Comparison of ENCODE assay signal across 7 mouse cellular contexts in genomic region chr2:32620682-32621516, GRCm38 (mm10). TPM values are rescaled to one million over a fixed set of nuclear protein-coding genes. Genes with fewer than 3 reads are reported as not detected.
DNase-seq lines count a peak whose midpoint lies in the region; ATAC-seq and TF ChIP-seq lines count a peak whose summit lies in the region.

No protein-coding gene starts in this region.

- peaks cover 44% of the 10 kb centered on the region for H3K4me1 ChIP-seq in limb, embryonic 11.5 days (ENCODE audit: control insufficient read depth, insufficient read depth, low read length)
- no peaks in the 10 kb centered on the region for H3K4me1 ChIP-seq in thymus, adult 2 months (replicated peaks; ENCODE audit: control insufficient read depth, insufficient read depth, low read length)

- WGBS in limb, embryonic 11.5 days, result 26% methylated on average over 4 of the region's 4 CpGs
- 87% methylated on average over 4 of the region's 4 CpGs for WGBS in thymus, adult 2 months

- H3K36me3 ChIP-seq in limb, embryonic 11.5 days (ENCODE audit: control insufficient read depth, insufficient read depth, low read length), result peaks cover 3% of the 10 kb centered on the region; the same call in 1 of the 2 replicates
- H3K36me3 ChIP-seq in myocyte (ENCODE audit: control insufficient read depth, insufficient read depth), result peaks cover 14% of the 10 kb centered on the region
- H3K36me3 ChIP-seq in thymus, adult 2 months (ENCODE audit: control insufficient read depth, insufficient read depth, low read length), result no peaks in the 10 kb centered on the region

- H3K27ac ChIP-seq in limb, embryonic 11.5 days (replicated peaks; ENCODE audit: low read depth, low read length), result peak overlapping the region; percentile 95
- H3K27ac ChIP-seq in thymus, adult 2 months (ENCODE audit: control insufficient read depth, insufficient read depth, low read length), result no peak overlapping the region

- no peaks in the 10 kb centered on the region for H3K9me3 ChIP-seq in limb, embryonic 11.5 days (ENCODE audit: control insufficient read depth, low read length)

- no peaks in the 10 kb centered on the region for H3K27me3 ChIP-seq in limb, embryonic 11.5 days (ENCODE audit: control insufficient read depth, insufficient read depth, low read length)
- H3K27me3 ChIP-seq in myocyte (ENCODE audit: control insufficient read depth, insufficient read depth, insufficient read length), result no peaks in the 10 kb centered on the region
- no peaks in the 10 kb centered on the region for H3K27me3 ChIP-seq in thymus, adult 2 months (ENCODE audit: control insufficient read depth, insufficient read depth, low read length)

- H3K9ac ChIP-seq in limb, embryonic 11.5 days (ENCODE audit: low read length), result peak overlapping the region; percentile 52

- TF ChIP-seq CTCF in thymus, adult 2 months (IDR thresholded peaks at IDR 0.05; ENCODE audit: borderline replicate concordance, control insufficient read depth, extremely low read depth, insufficient read depth, low read length, poor library complexity), result no peak

- TF ChIP-seq POLR2A in myocyte (IDR thresholded peaks at IDR 0.05; ENCODE audit: insufficient read length, low read depth), result no peak
- no peak for TF ChIP-seq POLR2A in thymus, adult 2 months (IDR thresholded peaks at IDR 0.05; ENCODE audit: control insufficient read depth, extremely low read depth, insufficient read depth, low read length, poor library complexity)

- no peaks in the 10 kb centered on the region for H3K79me2 ChIP-seq in myocyte (ENCODE audit: control insufficient read depth, insufficient read depth)

- H3K4me2 ChIP-seq in limb, embryonic 11.5 days (ENCODE audit: low read depth, severe bottlenecking), result peak overlapping the region; percentile 27
- H3K4me2 ChIP-seq in myocyte (ENCODE audit: low read depth), result peak overlapping the region; percentile 21

- H3K4me3 ChIP-seq in limb, embryonic 11.5 days (ENCODE audit: low read depth, low read length), result no peak overlapping the region
- no peak overlapping the region for H3K4me3 ChIP-seq in myocyte
- no peak overlapping the region for H3K4me3 ChIP-seq in thymus, adult 2 months (ENCODE audit: control insufficient read depth, insufficient read depth, low read length)

- intact Hi-C loops in heart, postnatal 36 days (cut with DNase I), result loop anchor here (10.0 kb wide), 1 partner anchor 234 kb away; no protein-coding TSS in a partner anchor

- peak; percentile 56 for ATAC-seq in common myeloid progenitor, adult 5-6 weeks (replicated peaks; ENCODE audit: low read depth, poor library complexity, severe bottlenecking)
- ATAC-seq in limb, embryonic 11.5 days (ENCODE audit: insufficient number of reproducible peaks, low FRiP score, low TSS enrichment, low read depth), result peak; percentile 56
- ATAC-seq in erythroid progenitor cell, adult 5-6 weeks (replicated peaks; ENCODE audit: low FRiP score, poor library complexity, severe bottlenecking), result no peak

- peak; percentile 72 for DNase-seq in NIH3T3 (ENCODE audit: low read depth)
- peak; percentile 72 to 74 for DNase-seq in heart, postnatal 36 days
- peak; percentile 53 for DNase-seq in limb, embryonic 11.5 days (ENCODE audit: low spot score)
- DNase-seq in thymus, adult 2 months, result no peak

- no peak overlapping the region for H3ac ChIP-seq in myocyte (ENCODE audit: control insufficient read depth, insufficient read length)

TF ChIP-seq in myocyte, 11 proteins besides CTCF, POLR2A, EP300 and RAD21:
- TF ChIP-seq REST (IDR thresholded peaks at IDR 0.05; ENCODE audit: insufficient read depth, insufficient read length) (no peak), POLR2AphosphoS2 (IDR thresholded peaks at IDR 0.05; ENCODE audit: insufficient read length, low read depth) (no peak), MYOD1 (IDR thresholded peaks at IDR 0.05; ENCODE audit: control insufficient read depth in 1 of 3, insufficient read length in 2 of 3, low read depth in 2 of 3) (no peak), MYOG (IDR thresholded peaks at IDR 0.05; ENCODE audit: control insufficient read depth in 1 of 3, insufficient read depth in 1 of 3, insufficient read length in 2 of 3, low read depth in 2 of 3) (no peak), E2F4 (IDR thresholded peaks at IDR 0.05; ENCODE audit: insufficient read depth) (no peak), CEBPB (IDR thresholded peaks at IDR 0.05; ENCODE audit: insufficient read depth, poor library complexity, severe bottlenecking) (no peak), SRF (IDR thresholded peaks at IDR 0.05; ENCODE audit: control insufficient read depth, insufficient read length, low read depth) (no peak), USF1 (IDR thresholded peaks at IDR 0.05; ENCODE audit: low read depth) (no peak), MAX (IDR thresholded peaks at IDR 0.05; ENCODE audit: low read depth) (no peak), TCF12 (IDR thresholded peaks at IDR 0.05; ENCODE audit: insufficient read depth, poor library complexity, severe bottlenecking) (no peak), TCF3 (IDR thresholded peaks at IDR 0.05; ENCODE audit: insufficient read length, low read depth) (no peak)

RNA-seq across cellular contexts. Expression of gene Ak1, which starts 0.7 kb away (rescaled TPM):
- total RNA-seq in common myeloid progenitor, adult 5-6 weeks (2017), result 3.5 TPM in 2 replicates
- 100 to 1,000 TPM; 631 to 727 TPM for total RNA-seq in heart, postnatal 36 days (2021)
- 25.4 and 29.8 TPM in 2 replicates for polyA plus RNA-seq in limb, embryonic 11.5 days (2014; fragmentation: Nextera tagmentation; extraction: Ambion mirVana)
- 265 TPM for polyA plus RNA-seq in myocyte (2012; fragmentation: generic; extraction: Trizol)
- 0.84 TPM in 1 of 2 replicates, not detected in the other for total RNA-seq in erythroid progenitor cell, adult 5-6 weeks (2015; ENCODE audit: low replicate concordance)
- total RNA-seq in erythroid progenitor cell, adult 5-6 weeks (2017; ENCODE audit: low replicate concordance), result not detected in 2 replicates
- polyA plus RNA-seq in thymus, adult 2 months (2012; rRNA removed), result 3.6 and 23.5 TPM in 2 replicates

RNA-seq across cellular contexts. Expression of gene St6galnac6, which starts 21.4 kb away (rescaled TPM):
- total RNA-seq in common myeloid progenitor, adult 5-6 weeks (2017), result 12.7 and 22.9 TPM in 2 replicates
- total RNA-seq in heart, postnatal 36 days (2021), result 100 to 1,000 TPM; 108 to 116 TPM
- polyA plus RNA-seq in limb, embryonic 11.5 days (2014; fragmentation: Nextera tagmentation; extraction: Ambion mirVana), result 6.5 and 7.5 TPM in 2 replicates
- 48.7 TPM for polyA plus RNA-seq in myocyte (2012; fragmentation: generic; extraction: Trizol)
- total RNA-seq in erythroid progenitor cell, adult 5-6 weeks (2015; ENCODE audit: low replicate concordance), result not detected in 2 replicates
- total RNA-seq in erythroid progenitor cell, adult 5-6 weeks (2017; ENCODE audit: low replicate concordance), result 0.64 and 3.9 TPM in 2 replicates
- polyA plus RNA-seq in thymus, adult 2 months (2012; rRNA removed), result 18.1 and 25.9 TPM in 2 replicates

RNA-seq across cellular contexts. Expression of gene Eng, which starts 25.5 kb away (rescaled TPM):
- total RNA-seq in common myeloid progenitor, adult 5-6 weeks (2017), result 17.8 and 24.0 TPM in 2 replicates
- 100 to 1,000 TPM; 123 to 136 TPM for total RNA-seq in heart, postnatal 36 days (2021)
- polyA plus RNA-seq in limb, embryonic 11.5 days (2014; fragmentation: Nextera tagmentation; extraction: Ambion mirVana), result 19.3 TPM in 2 replicates
- polyA plus RNA-seq in myocyte (2012; fragmentation: generic; extraction: Trizol), result 1.6 TPM
- 5.4 and 15.5 TPM in 2 replicates for total RNA-seq in erythroid progenitor cell, adult 5-6 weeks (2015; ENCODE audit: low replicate concordance)
- total RNA-seq in erythroid progenitor cell, adult 5-6 weeks (2017; ENCODE audit: low replicate concordance), result 0.64 and 1.4 TPM in 2 replicates
- 62.1 and 66.1 TPM in 2 replicates for polyA plus RNA-seq in thymus, adult 2 months (2012; rRNA removed)

RNA-seq across cellular contexts. Expression of gene St6galnac4, which starts 34.0 kb away (rescaled TPM):
- 25.7 and 28.8 TPM in 2 replicates for total RNA-seq in common myeloid progenitor, adult 5-6 weeks (2017)
- 10 to 100 TPM; 18.7 to 21.7 TPM for total RNA-seq in heart, postnatal 36 days (2021)
- polyA plus RNA-seq in limb, embryonic 11.5 days (2014; fragmentation: Nextera tagmentation; extraction: Ambion mirVana), result 21.2 and 21.5 TPM in 2 replicates
- polyA plus RNA-seq in myocyte (2012; fragmentation: generic; extraction: Trizol), result 75.4 TPM
- 2.9 and 3.8 TPM in 2 replicates for total RNA-seq in erythroid progenitor cell, adult 5-6 weeks (2015; ENCODE audit: low replicate concordance)
- 2.3 and 2.4 TPM in 2 replicates for total RNA-seq in erythroid progenitor cell, adult 5-6 weeks (2017; ENCODE audit: low replicate concordance)
- 29.3 and 34.1 TPM in 2 replicates for polyA plus RNA-seq in thymus, adult 2 months (2012; rRNA removed)

RNA-seq across cellular contexts. Expression of gene 9430097D07Rik, which starts 45.4 kb away (rescaled TPM):
- total RNA-seq in common myeloid progenitor, adult 5-6 weeks (2017), result not detected in 2 replicates
- not detected for total RNA-seq in heart, postnatal 36 days (2021)
- 0.33 and 0.34 TPM in 2 replicates for polyA plus RNA-seq in limb, embryonic 11.5 days (2014; fragmentation: Nextera tagmentation; extraction: Ambion mirVana)
- polyA plus RNA-seq in myocyte (2012; fragmentation: generic; extraction: Trizol), result 0.04 TPM
- not detected in 2 replicates for total RNA-seq in erythroid progenitor cell, adult 5-6 weeks (2015; ENCODE audit: low replicate concordance)
- total RNA-seq in erythroid progenitor cell, adult 5-6 weeks (2017; ENCODE audit: low replicate concordance), result 0.90 TPM in 1 of 2 replicates, not detected in the other
- polyA plus RNA-seq in thymus, adult 2 months (2012; rRNA removed), result not detected in 2 replicates

Comparison
In these comparisons a context has a peak if more than half of its experiments do, and no peak if none do; other contexts are left out.
1. RNA of gene Ak1, which starts 0.7 kb away (total RNA-seq): 631 to 727 TPM in heart, postnatal 36 days; 3.5 TPM in common myeloid progenitor, adult 5-6 weeks and 0.84 TPM in erythroid progenitor cell, adult 5-6 weeks; every median in the first group is over 100 times any median in the second.